Mouse (Mus musculus) MEL (cell line): Measurements from ENCODE around the gene Lhfpl5. TPM values are rescaled to one million over a fixed set of nuclear protein-coding genes. Genes with fewer than 3 reads are reported as not detected.
A peak's percentile ranks its signal among the peaks of the same experiment; 100 is the strongest.

Source experiments
- DNase-seq: peaks from one replicate; pipeline ENCODE4 v3.0.0; 2011; ENCODE audit warnings: low read depth, low spot score
- H3K27ac ChIP-seq: 2 replicates; pipeline ENCODE4 v1.5.1; 2012; ENCODE audit warnings: low read depth, mild to moderate bottlenecking, control low read depth, low read length, moderate library complexity; ENCODE audit not compliant: control insufficient read depth
- H3K27me3 ChIP-seq, 2 experiments: fragments of 150-350 bp in 1 of 2; sonication (generic) in 1 of 2; 2 replicates each; pipeline ENCODE4 v1.6.1; 2012; ENCODE audit warnings: low read length in 2 of 2, mild to moderate bottlenecking in 2 of 2, improper control_type of control experiment in 1 of 2, moderate library complexity in 1 of 2; ENCODE audit not compliant: insufficient read depth in 2 of 2, control insufficient read depth in 1 of 2
- H3K36me3 ChIP-seq, 2 experiments: 2 replicates each; pipeline ENCODE4 v1.6.1; 2012 to 2014; ENCODE audit warnings: low read length in 2 of 2, improper control_type of control experiment in 1 of 2, inconsistent platforms in 1 of 2, mild to moderate bottlenecking in 1 of 2; ENCODE audit not compliant: insufficient read depth in 2 of 2, control insufficient read depth in 1 of 2
- H3K4me1 ChIP-seq, 2 experiments: fragments of 150-350 bp in 1 of 2; sonication (generic) in 1 of 2; 2 replicates each; pipeline ENCODE4 v1.6.1; 2012; ENCODE audit warnings: low read length in 2 of 2, improper control_type of control experiment in 1 of 2, mild to moderate bottlenecking in 1 of 2; ENCODE audit not compliant: insufficient read depth in 2 of 2, control insufficient read depth in 1 of 2
- H3K4me3 ChIP-seq, 2 experiments: fragments of 150-350 bp in 1 of 2; sonication (generic) in 1 of 2; 2 replicates each; pipeline ENCODE4 v1.5.1; 2012; ENCODE audit warnings: low read depth in 2 of 2, low read length in 2 of 2, mild to moderate bottlenecking in 2 of 2, moderate library complexity in 2 of 2, control low read depth in 1 of 2, improper control_type of control experiment in 1 of 2; ENCODE audit not compliant: control insufficient read depth in 1 of 2, insufficient read depth in 1 of 2
- H3K79me2 ChIP-seq: 2 replicates; pipeline ENCODE4 v1.6.1; 2012; ENCODE audit warnings: mild to moderate bottlenecking, low read length, moderate library complexity; ENCODE audit not compliant: control insufficient read depth, poor library complexity, insufficient read depth
- H3K9ac ChIP-seq: 2 replicates; pipeline ENCODE4 v1.6.1; 2012; ENCODE audit warnings: low read depth, mild to moderate bottlenecking, control low read depth, low read length, moderate library complexity; ENCODE audit not compliant: control insufficient read depth, poor library complexity, severe bottlenecking
- H3K9me3 ChIP-seq: fragments of 150-350 bp; sonication (generic); replicated peaks from 2 replicates; pipeline ENCODE4 v1.6.1; 2012; ENCODE audit warnings: mild to moderate bottlenecking, low read length, improper control_type of control experiment, moderate library complexity; ENCODE audit not compliant: insufficient read depth
- CHD1 ChIP-seq: IDR thresholded peaks from 2 replicates; pipeline ENCODE4 v1.6.1; 2012; ENCODE audit warnings: low read depth, mild to moderate bottlenecking, inconsistent platforms, low read length, improper control_type of control experiment
- ELF1 ChIP-seq: IDR thresholded peaks from 2 replicates; pipeline ENCODE4 v1.6.1; 2014; ENCODE audit warnings: low read depth, mild to moderate bottlenecking, inconsistent platforms, low read length, improper control_type of control experiment, moderate library complexity
- EP300 ChIP-seq, 2 experiments: IDR thresholded peaks; 2 replicates each; pipeline ENCODE4 v1.6.1; 2011; ENCODE audit warnings: improper control_type of control experiment in 2 of 2, low read length in 2 of 2, low read depth in 1 of 2, mild to moderate bottlenecking in 1 of 2
- HCFC1 ChIP-seq: IDR thresholded peaks from 2 replicates; pipeline ENCODE4 v1.6.1; 2012; ENCODE audit warnings: low read depth, mild to moderate bottlenecking, inconsistent platforms, low read length, improper control_type of control experiment, moderate library complexity
- KAT2A ChIP-seq: conservative IDR thresholded peaks from 2 replicates; pipeline ENCODE4 v1.6.1; 2012; ENCODE audit warnings: low read depth, low read length, improper control_type of control experiment, inconsistent platforms
- MAX ChIP-seq: IDR thresholded peaks from 2 replicates; pipeline ENCODE4 v1.6.1; 2011; ENCODE audit warnings: low read length, improper control_type of control experiment
- MAZ ChIP-seq: IDR thresholded peaks from 2 replicates; pipeline ENCODE4 v1.6.1; 2012; ENCODE audit warnings: low read depth, mild to moderate bottlenecking, inconsistent platforms, low read length, improper control_type of control experiment
- MXI1 ChIP-seq: IDR thresholded peaks from 2 replicates; pipeline ENCODE4 v1.6.1; 2011; ENCODE audit warnings: mild to moderate bottlenecking, low read depth, low read length, improper control_type of control experiment
- MYB ChIP-seq: IDR thresholded peaks from 2 replicates; pipeline ENCODE4 v1.6.1; 2011; ENCODE audit warnings: mild to moderate bottlenecking, low read depth, low read length, improper control_type of control experiment
- MYC ChIP-seq: IDR thresholded peaks from 2 replicates; pipeline ENCODE4 v1.6.1; 2011; ENCODE audit warnings: low read depth, mild to moderate bottlenecking, low read length, improper control_type of control experiment, moderate library complexity
- NELFE ChIP-seq: IDR thresholded peaks from 2 replicates; pipeline ENCODE4 v1.6.1; 2011; ENCODE audit warnings: low read depth, low read length, improper control_type of control experiment
- NRF1 ChIP-seq: IDR thresholded peaks from 2 replicates; pipeline ENCODE4 v1.6.1; 2014; ENCODE audit warnings: low read depth, mild to moderate bottlenecking, inconsistent platforms, low read length, improper control_type of control experiment, moderate library complexity; ENCODE audit not compliant: poor library complexity, insufficient read depth, severe bottlenecking
- POLR2A ChIP-seq, 2 experiments: IDR thresholded peaks; 2 replicates each; pipeline ENCODE4 v1.6.1; 2011 to 2012; ENCODE audit warnings: low read length in 2 of 2, mild to moderate bottlenecking in 2 of 2, control low read depth in 1 of 2, improper control_type of control experiment in 1 of 2, low read depth in 1 of 2, moderate library complexity in 1 of 2; ENCODE audit not compliant: control insufficient read depth in 1 of 2, insufficient read depth in 1 of 2, poor library complexity in 1 of 2
- POLR2AphosphoS2 ChIP-seq: IDR thresholded peaks from 2 replicates; pipeline ENCODE4 v1.6.1; 2011; ENCODE audit warnings: low read length, improper control_type of control experiment
- SIN3A ChIP-seq: IDR thresholded peaks from 2 replicates; pipeline ENCODE4 v1.6.1; 2012; ENCODE audit warnings: low read length, improper control_type of control experiment, inconsistent platforms
- SMC3 ChIP-seq: IDR thresholded peaks from 2 replicates; pipeline ENCODE4 v1.6.1; 2011; ENCODE audit warnings: low read depth, low read length, improper control_type of control experiment
- TAL1 ChIP-seq: IDR thresholded peaks from 2 replicates; pipeline ENCODE4 v1.6.1; 2012; ENCODE audit warnings: mild to moderate bottlenecking, inconsistent platforms, low read length, moderate library complexity, mixed read lengths
- TBP ChIP-seq: IDR thresholded peaks from 2 replicates; pipeline ENCODE4 v1.8.0; 2011; ENCODE audit warnings: low read depth, low read length, improper control_type of control experiment
- USF1 ChIP-seq: IDR thresholded peaks from 2 replicates; pipeline ENCODE4 v1.6.1; 2014; ENCODE audit warnings: low read depth, mild to moderate bottlenecking, inconsistent platforms, low read length, improper control_type of control experiment, moderate library complexity
- USF2 ChIP-seq, 2 experiments: IDR thresholded peaks; 2 replicates each; pipeline ENCODE4 v1.6.1; 2011 to 2012; ENCODE audit warnings: improper control_type of control experiment in 2 of 2, low read length in 2 of 2, borderline replicate concordance in 1 of 2, inconsistent platforms in 1 of 2, low read depth in 1 of 2, mild to moderate bottlenecking in 1 of 2; ENCODE audit not compliant: insufficient read depth in 1 of 2
- ZMIZ1 ChIP-seq: IDR thresholded peaks from 2 replicates; pipeline ENCODE4 v1.6.1; 2012; ENCODE audit warnings: low read depth, mild to moderate bottlenecking, inconsistent platforms, low read length, improper control_type of control experiment, moderate library complexity
- ZNF384 ChIP-seq: IDR thresholded peaks from 2 replicates; pipeline ENCODE4 v1.6.1; 2012; ENCODE audit warnings: low read depth, mild to moderate bottlenecking, inconsistent platforms, low read length, improper control_type of control experiment
- polyA plus RNA-seq, 2 experiments: library from polyadenylated mRNA; stranded (reverse) in 1 of 2; unstranded in 1 of 2; fragments of >175 nt in 1 of 2; fragments of >200 nt in 1 of 2; gene quantifications; 2 replicates each; pipeline versions ENCODE4 v1.2.1 to v1.2.4; 2012; ENCODE audit warnings: low replicate concordance in 2 of 2, low read depth in 1 of 2; ENCODE audit not compliant: insufficient read length in 2 of 2, insufficient read depth in 1 of 2, missing spikeins in 1 of 2
- total RNA-seq: library from RNA; depleted of rRNA; stranded (reverse); fragments of 300-350 nt; gene quantifications from 2 replicates; pipeline ENCODE4 v1.2.3, GENCODE M21; 2012

The Lhfpl5 gene
- total and polyA plus RNA-seq, 3 experiments, result 0.19 TPM; not detected in 2

DNA sequence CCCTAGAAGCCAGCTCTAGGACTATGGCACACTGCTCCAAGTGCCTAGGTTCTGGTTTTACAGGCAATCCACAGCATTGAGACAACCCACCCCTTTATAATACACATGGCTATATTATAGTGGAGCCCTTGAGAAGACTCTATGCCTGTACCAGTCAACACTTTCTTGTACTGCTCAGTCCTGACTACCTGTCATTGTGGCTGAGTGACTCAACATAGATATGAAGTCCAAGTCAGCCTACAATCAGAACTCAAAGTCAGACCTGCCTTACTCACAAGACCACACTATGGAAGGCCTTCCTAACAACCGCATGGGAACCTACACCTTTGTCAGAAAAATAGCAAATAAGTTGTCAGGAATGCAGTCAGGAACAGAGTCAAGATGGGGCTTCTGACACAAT, 43.3 kb downstream of the Lhfpl5 start:
- Histone ChIP-seq H3K9me3 (no peaks in the 10 kb centered on the region), H3K36me3 (peaks cover 36 to 48% of the 10 kb centered on the region in 2 experiments), H3K79me2 (peaks cover 79% of the 10 kb centered on the region), H3K27ac (no peak overlapping the region), H3K4me1 (peaks cover 14 to 31% of the 10 kb centered on the region in 2 experiments), H3K9ac (peak overlapping the region; percentile 4; the same call in 1 of the 2 replicates), H3K4me3 (peak overlapping the region in 1 of 2 experiments; percentile 11; a peak in 2 of 4 replicates), H3K27me3 (no peaks in the 10 kb centered on the region)
- TF ChIP-seq MXI1 (0 out of 2 replicates have a peak, but pooled peaks have one; percentile 6), SMC3 (no peak), ZMIZ1 (0 out of 2 replicates have a peak, but pooled peaks have one; percentile 29)
- DNase-seq, result peak; percentile 50

DNA sequence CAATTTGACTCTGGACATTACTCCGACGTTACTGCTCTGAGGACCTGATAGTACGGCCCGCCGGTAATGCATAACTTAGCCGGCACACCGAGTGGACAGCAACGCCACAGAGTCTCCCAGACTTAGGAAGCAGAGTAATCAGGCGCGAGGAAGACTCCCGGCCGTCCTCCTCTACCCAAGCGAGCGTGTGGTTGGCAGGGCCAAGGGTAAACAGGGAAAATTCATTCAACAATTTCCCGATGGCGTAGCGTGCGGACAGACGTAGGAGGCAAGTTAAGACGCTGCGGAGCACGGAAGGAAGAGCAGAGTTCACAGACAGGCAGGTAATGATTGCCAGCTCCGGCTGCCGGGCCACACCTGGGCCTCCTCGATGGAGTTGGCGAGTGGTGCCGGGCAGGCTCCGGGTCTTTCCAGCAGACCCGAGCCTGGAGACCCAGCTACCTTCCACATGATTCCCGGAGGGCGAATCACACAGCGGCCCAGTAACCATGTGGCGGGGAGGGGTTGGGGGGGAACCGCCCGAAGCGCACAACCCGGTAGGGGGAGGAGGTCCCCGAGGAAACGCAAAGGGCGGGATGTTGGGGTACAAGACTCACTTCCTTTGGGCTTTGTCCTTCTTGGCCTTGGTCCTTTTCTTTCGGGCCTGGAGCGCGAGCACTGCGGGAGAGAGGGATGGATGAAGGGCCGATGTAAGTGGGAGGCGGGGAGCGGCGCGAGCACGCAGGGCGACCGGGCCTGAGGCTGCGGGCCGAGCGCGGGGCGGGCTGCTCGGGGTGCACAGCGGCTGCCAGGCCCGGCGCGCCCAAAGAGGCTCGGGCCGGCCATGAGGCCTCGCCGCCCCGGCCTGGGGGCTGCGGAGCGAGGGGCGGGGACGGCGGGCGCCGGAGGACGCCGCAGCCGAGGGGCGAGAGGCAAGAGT, 46.2 kb downstream of the Lhfpl5 start:
- Histone ChIP-seq H3K4me1 (peaks cover 25 to 42% of the 10 kb centered on the region in 2 experiments), H3K27ac (peak overlapping the region; percentile 80), H3K36me3 (peaks cover 24 to 52% of the 10 kb centered on the region in 2 experiments), H3K9me3 (no peaks in the 10 kb centered on the region), H3K4me3 (peak overlapping the region; percentile 71 to 99), H3K27me3 (no peaks in the 10 kb centered on the region)
- DNase-seq, result peak; percentile 73
- TF ChIP-seq MAZ (no peak), POLR2AphosphoS2 (no peak), EP300 (IDR thresholded peaks at IDR 0.05; ENCODE audit: low read depth in 1 of 2, low read length in 2 of 2) (no peak), TBP (no peak), CHD1 (no peak), USF2 (IDR thresholded peaks at IDR 0.05; ENCODE audit: borderline replicate concordance in 1 of 2, insufficient read depth in 1 of 2, low read depth in 1 of 2, low read length in 2 of 2) (no peak), ZNF384 (no peak), MAX (0 out of 2 replicates have a peak, but pooled peaks have one; percentile 37), TAL1 (no peak), SIN3A (peak; percentile 63; the same call in 1 of the 2 replicates), USF1 (peak; percentile 69), ZMIZ1 (no peak), MYC (0 out of 2 replicates have a peak, but pooled peaks have one; percentile 17), MXI1 (peak; percentile 70), KAT2A (no peak), HCFC1 (no peak), ELF1 (no peak), MYB (no peak), NELFE (peak; percentile 28; the same call in 1 of the 2 replicates), NRF1 (peak; percentile 25; the same call in 1 of the 2 replicates), POLR2A (IDR thresholded peaks at IDR 0.05; ENCODE audit: control insufficient read depth in 1 of 2, insufficient read depth in 1 of 2, low read depth in 1 of 2, low read length in 2 of 2, poor library complexity in 1 of 2) (0 out of 4 replicates have a peak, but pooled peaks of 1 of the 2 experiments have one; percentile 16)
- TF ChIP-seq, all 39 proteins: peak for 8
- H3K9ac ChIP-seq, result peak overlapping the region; percentile 99
- H3K79me2 ChIP-seq, result peaks cover 54% of the 10 kb centered on the region
